Mouse (Mus musculus) stomach, embryonic 15.5 days (tissue): ENCODE results near the gene Map3k10. TPM values are rescaled to one million over a fixed set of nuclear protein-coding genes. Genes with fewer than 3 reads are reported as not detected.
A peak's percentile ranks its signal among the peaks of the same experiment; 100 is the strongest.

Experiments used
- ATAC-seq: fragments of 200-750 bp; cut with Nextera tagmentation; 2 replicates; pipeline ENCODE4 v1.8.0; 2017; ENCODE audit warnings: low read depth, moderate number of reproducible peaks, moderate TSS enrichment; ENCODE audit not compliant: insufficient read depth, low FRiP score
- H3K27ac ChIP-seq: fragments of 300-500 bp; sonication (generic); 2 replicates; pipeline ENCODE4 v1.5.1; 2015; ENCODE audit warnings: mild to moderate bottlenecking, inconsistent platforms
- H3K27me3 ChIP-seq: fragments of 300-500 bp; sonication (generic); replicated peaks from 2 replicates; pipeline ENCODE4 v1.6.1; 2015; ENCODE audit warnings: inconsistent platforms
- H3K36me3 ChIP-seq: fragments of 300-500 bp; sonication (generic); 2 replicates; pipeline ENCODE4 v1.6.1; 2015; ENCODE audit warnings: inconsistent platforms
- H3K4me1 ChIP-seq: fragments of 300-500 bp; sonication (generic); 2 replicates; pipeline ENCODE4 v1.6.1; 2015; ENCODE audit warnings: inconsistent platforms
- H3K4me2 ChIP-seq: fragments of 300-500 bp; sonication (generic); 2 replicates; pipeline ENCODE4 v1.6.1; 2015; ENCODE audit warnings: mild to moderate bottlenecking, inconsistent platforms
- H3K4me3 ChIP-seq: fragments of 300-500 bp; sonication (generic); replicated peaks from 2 replicates; pipeline ENCODE4 v1.5.1; 2015; ENCODE audit warnings: inconsistent platforms
- H3K9ac ChIP-seq: fragments of 300-500 bp; sonication (generic); 2 replicates; pipeline ENCODE4 v1.6.1; 2015; ENCODE audit warnings: inconsistent platforms
- H3K9me3 ChIP-seq: fragments of 300-500 bp; sonication (generic); 2 replicates; pipeline ENCODE4 v1.6.1; 2016; ENCODE audit warnings: inconsistent platforms
- WGBS: fragments of 180-500 bp; shearing (Covaris S2); methylation state at CpG from one replicate; pipeline ENCODE4 v1.1.7; 2015; 5-methylcytosine and 5-hydroxymethylcytosine counted together
- polyA plus RNA-seq: library from polyadenylated mRNA; unstranded; fragments of >200 nt; fragmentation: Nextera tagmentation; extraction: Ambion mirVana; gene quantifications from 2 replicates; pipeline ENCODE4 v1.2.1, GENCODE M21; 2015

Map3k10 gene
- polyA plus RNA-seq, 1 experiment from 2014 or later: 8.3 TPM

DNA sequence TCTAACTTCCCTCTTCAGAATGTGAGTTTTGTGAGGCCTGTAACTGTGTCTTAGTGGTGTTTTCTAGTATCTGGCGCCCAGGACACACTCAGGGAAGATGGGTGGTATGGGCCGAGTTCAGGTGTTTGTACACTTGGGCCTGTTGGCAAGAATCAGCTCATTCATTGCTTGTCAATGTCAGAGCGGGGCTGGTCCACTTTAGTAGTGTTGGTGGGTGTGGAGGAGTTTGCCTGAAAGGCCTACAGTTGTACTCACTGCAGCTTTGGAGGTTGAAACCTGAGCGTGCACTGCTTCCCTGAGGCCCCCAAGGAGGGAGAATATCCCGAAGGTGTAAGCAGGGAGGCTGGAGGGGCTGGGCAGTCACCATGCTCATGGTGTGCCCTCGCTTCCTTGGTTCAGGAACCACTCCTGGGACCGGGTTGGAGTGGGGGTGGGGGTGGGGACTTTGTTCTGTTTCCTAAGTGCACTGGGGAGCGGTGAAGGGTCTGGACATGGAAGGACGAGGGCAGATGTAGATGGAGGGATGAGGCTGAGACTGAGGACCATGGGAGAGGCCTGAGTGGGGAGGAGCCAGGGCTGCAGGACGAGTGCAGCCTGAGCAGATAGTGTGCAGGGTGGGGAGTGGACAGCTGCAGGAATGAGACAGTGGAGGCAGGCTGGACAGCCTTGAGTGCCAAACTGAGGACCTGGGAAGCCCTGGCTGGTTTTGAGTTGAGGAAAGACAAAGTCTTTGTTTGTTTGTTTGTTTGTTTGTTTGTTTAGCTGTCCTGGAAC, 67.7 kb downstream of the Map3k10 start:
- peak; percentile 32; the same call in 1 of the 2 replicates for ATAC-seq
- Histone ChIP-seq H3K9ac (no peak overlapping the region), H3K4me3 (no peak overlapping the region), H3K4me1 (peaks cover 31% of the 10 kb centered on the region), H3K4me2 (no peak overlapping the region), H3K27me3 (no peaks in the 10 kb centered on the region), H3K36me3 (peaks cover 17% of the 10 kb centered on the region), H3K9me3 (no peaks in the 10 kb centered on the region), H3K27ac (peak overlapping the region; percentile 13; the same call in 1 of the 2 replicates)
- 45% methylated on average over 10 of the region's 10 CpGs for WGBS

Other genes with a start within 250 kb of the Map3k10 start
- gene Sptbn4, start 226.9 kb downstream of the Map3k10 start, polyA plus RNA-seq: 0.45 and 0.58 TPM in 2 replicates
- gene Blvrb, start 226.6 kb downstream of the Map3k10 start, polyA plus RNA-seq: 86.6 and 133 TPM in 2 replicates
- gene Sertad3, start 200.8 kb downstream of the Map3k10 start, polyA plus RNA-seq: 29.3 and 35.1 TPM in 2 replicates
- 35.3 and 36.7 TPM in 2 replicates for gene Sertad1, start 187.7 kb downstream of the Map3k10 start, polyA plus RNA-seq
- gene Prx, start 175.3 kb downstream of the Map3k10 start, polyA plus RNA-seq: 3.1 and 3.5 TPM in 2 replicates
- 0.67 and 0.86 TPM in 2 replicates for gene Hipk4, start 151.3 kb downstream of the Map3k10 start, polyA plus RNA-seq
- gene Pld3, start 121.4 kb downstream of the Map3k10 start, polyA plus RNA-seq: 77.5 and 81.0 TPM in 2 replicates
- 21.0 and 23.4 TPM in 2 replicates for gene 2310022A10Rik, start 121.4 kb downstream of the Map3k10 start, polyA plus RNA-seq
- 77.7 and 82.3 TPM in 2 replicates for gene Akt2, start 83.0 kb downstream of the Map3k10 start, polyA plus RNA-seq
- 1.6 and 1.8 TPM in 2 replicates for gene Ttc9b, start 20.7 kb downstream of the Map3k10 start, polyA plus RNA-seq
- gene Zfp607b, start 14.7 kb upstream of the Map3k10 start, polyA plus RNA-seq: 2.9 and 4.2 TPM in 2 replicates
- gene Zfp60, start 56.8 kb upstream of the Map3k10 start, polyA plus RNA-seq: 27.1 and 30.8 TPM in 2 replicates
- 2.0 and 2.1 TPM in 2 replicates for gene Zfp626, start 132.6 kb upstream of the Map3k10 start, polyA plus RNA-seq
- 6.1 and 6.8 TPM in 2 replicates for gene Zfp59, start 164.0 kb upstream of the Map3k10 start, polyA plus RNA-seq
- gene Zfp607a, start 182.9 kb upstream of the Map3k10 start, polyA plus RNA-seq: 3.9 and 4.6 TPM in 2 replicates